Mouse (Mus musculus): Measurements from ENCODE around the gene Btbd11. TPM values are rescaled to one million over a fixed set of nuclear protein-coding genes. Genes with fewer than 3 reads are reported as not detected.

Gene Btbd11
- polyA plus RNA-seq, 1 experiment from 2014 or later: 20.3 TPM

GRCm38 (mm10) chr10:85572571-85572970 lies 186.0 kb downstream of the Btbd11 start:
- Histone ChIP-seq H3K36me3 (ENCODE audit: control insufficient read depth, insufficient read depth, low read length) (no peaks in the 10 kb centered on the region), H3K27ac (ENCODE audit: low read length) (no peak overlapping the region), H3K4me2 (ENCODE audit: low read length) (no peak overlapping the region), H3K9ac (ENCODE audit: low read depth, low read length) (no peak overlapping the region), H3K27me3 (ENCODE audit: control insufficient read depth, insufficient read depth, low read depth, low read length) (no peaks in the 10 kb centered on the region), H3K4me3 (ENCODE audit: low read depth, low read length) (no peak overlapping the region), H3K4me1 (ENCODE audit: control insufficient read depth, insufficient read depth, low read length) (no peaks in the 10 kb centered on the region), H3K9me3 (replicated peaks; ENCODE audit: control insufficient read depth, low read length, poor library complexity, severe bottlenecking) (0 out of 2 replicates have a peak, but pooled peaks cover 4% of the 10 kb centered on the region)
- WGBS: 92% methylated on average over 7 of the region's 7 CpGs
- no peak for ATAC-seq

- H3K27ac ChIP-seq (ENCODE audit: low read length): no peak overlapping the region
- no peaks in the 10 kb centered on the region for H3K36me3 ChIP-seq (ENCODE audit: control insufficient read depth, insufficient read depth, low read length)
- no peak for ATAC-seq
Measured at GRCm38 (mm10) chr10:85577891-85578420, 191.3 kb downstream of the Btbd11 start.

GRCm38 (mm10) chr10:85578571-85579465 lies 192.2 kb downstream of the Btbd11 start:
- no peaks in the 10 kb centered on the region for H3K9me3 ChIP-seq (replicated peaks; ENCODE audit: control insufficient read depth, low read length, poor library complexity, severe bottlenecking)
- WGBS: 86% methylated on average over 13 of the region's 13 CpGs
- no peak overlapping the region for H3K9ac ChIP-seq (ENCODE audit: low read depth, low read length)
- H3K4me2 ChIP-seq (ENCODE audit: low read length): no peak overlapping the region
- H3K4me1 ChIP-seq (ENCODE audit: control insufficient read depth, insufficient read depth, low read length): no peaks in the 10 kb centered on the region
- H3K27ac ChIP-seq (ENCODE audit: low read length): no peak overlapping the region
- ATAC-seq: no peak
- no peaks in the 10 kb centered on the region for H3K36me3 ChIP-seq (ENCODE audit: control insufficient read depth, insufficient read depth, low read length)
- no peak overlapping the region for H3K4me3 ChIP-seq (ENCODE audit: low read depth, low read length)
- no peaks in the 10 kb centered on the region for H3K27me3 ChIP-seq (ENCODE audit: control insufficient read depth, insufficient read depth, low read depth, low read length)

More at GRCm38 (mm10) chr10:85577891-85578420, 191.3 kb downstream of the Btbd11 start:
- no peaks in the 10 kb centered on the region for H3K27me3 ChIP-seq (ENCODE audit: control insufficient read depth, insufficient read depth, low read depth, low read length)
- H3K4me2 ChIP-seq (ENCODE audit: low read length): no peak overlapping the region
- H3K9ac ChIP-seq (ENCODE audit: low read depth, low read length): no peak overlapping the region
- H3K9me3 ChIP-seq (replicated peaks; ENCODE audit: control insufficient read depth, low read length, poor library complexity, severe bottlenecking): 0 out of 2 replicates have a peak, but pooled peaks cover 4% of the 10 kb centered on the region
- no peaks in the 10 kb centered on the region for H3K4me1 ChIP-seq (ENCODE audit: control insufficient read depth, insufficient read depth, low read length)
- WGBS: 91% methylated on average over 6 of the region's 6 CpGs
- no peak overlapping the region for H3K4me3 ChIP-seq (ENCODE audit: low read depth, low read length)

GRCm38 (mm10) chr10:85587758-85588157 lies 201.1 kb downstream of the Btbd11 start:
- H3K9ac ChIP-seq (ENCODE audit: low read depth, low read length): no peak overlapping the region
- no peaks in the 10 kb centered on the region for H3K36me3 ChIP-seq (ENCODE audit: control insufficient read depth, insufficient read depth, low read length)
- no peak overlapping the region for H3K27ac ChIP-seq (ENCODE audit: low read length)
- H3K4me2 ChIP-seq (ENCODE audit: low read length): no peak overlapping the region
- H3K27me3 ChIP-seq (ENCODE audit: control insufficient read depth, insufficient read depth, low read depth, low read length): no peaks in the 10 kb centered on the region
- ATAC-seq: no peak
- peaks cover 4% of the 10 kb centered on the region; the same call in 1 of the 2 replicates for H3K4me1 ChIP-seq (ENCODE audit: control insufficient read depth, insufficient read depth, low read length)
- H3K9me3 ChIP-seq (replicated peaks; ENCODE audit: control insufficient read depth, low read length, poor library complexity, severe bottlenecking): no peaks in the 10 kb centered on the region
- no peak overlapping the region for H3K4me3 ChIP-seq (ENCODE audit: low read depth, low read length)
- 91% methylated on average over 3 of the region's 3 CpGs for WGBS

- Histone ChIP-seq H3K4me1 (ENCODE audit: control insufficient read depth, insufficient read depth, low read length) (peaks cover 4% of the 10 kb centered on the region; the same call in 1 of the 2 replicates), H3K9me3 (replicated peaks; ENCODE audit: control insufficient read depth, low read length, poor library complexity, severe bottlenecking) (no peaks in the 10 kb centered on the region), H3K36me3 (ENCODE audit: control insufficient read depth, insufficient read depth, low read length) (no peaks in the 10 kb centered on the region), H3K9ac (ENCODE audit: low read depth, low read length) (no peak overlapping the region), H3K4me2 (ENCODE audit: low read length) (no peak overlapping the region), H3K4me3 (ENCODE audit: low read depth, low read length) (no peak overlapping the region), H3K27me3 (ENCODE audit: control insufficient read depth, insufficient read depth, low read depth, low read length) (no peaks in the 10 kb centered on the region), H3K27ac (ENCODE audit: low read length) (no peak overlapping the region)
- WGBS: 88% methylated on average over 2 of the region's 2 CpGs
- ATAC-seq: no peak
Measured at GRCm38 (mm10) chr10:85590043-85590442, 203.4 kb downstream of the Btbd11 start.

GRCm38 (mm10) chr10:85591296-85591695 lies 204.7 kb downstream of the Btbd11 start:
- WGBS: 85% methylated on average over 2 of the region's 2 CpGs

GRCm38 (mm10) chr10:85591986-85592385 lies 205.4 kb downstream of the Btbd11 start:
- H3K36me3 ChIP-seq (ENCODE audit: control insufficient read depth, insufficient read depth, low read length): no peaks in the 10 kb centered on the region
- H3K4me2 ChIP-seq (ENCODE audit: low read length): no peak overlapping the region
- peaks cover 4% of the 10 kb centered on the region; the same call in 1 of the 2 replicates for H3K4me1 ChIP-seq (ENCODE audit: control insufficient read depth, insufficient read depth, low read length)
- peak; percentile 68 for ATAC-seq
- WGBS: 37% methylated on average over 6 of the region's 6 CpGs
- H3K9me3 ChIP-seq (replicated peaks; ENCODE audit: control insufficient read depth, low read length, poor library complexity, severe bottlenecking): no peaks in the 10 kb centered on the region
- no peak overlapping the region for H3K4me3 ChIP-seq (ENCODE audit: low read depth, low read length)
- H3K9ac ChIP-seq (ENCODE audit: low read depth, low read length): no peak overlapping the region
- H3K27ac ChIP-seq (ENCODE audit: low read length): no peak overlapping the region
- H3K27me3 ChIP-seq (ENCODE audit: control insufficient read depth, insufficient read depth, low read depth, low read length): no peaks in the 10 kb centered on the region

More at GRCm38 (mm10) chr10:85591296-85591695, 204.7 kb downstream of the Btbd11 start:
- Histone ChIP-seq H3K4me3 (ENCODE audit: low read depth, low read length) (no peak overlapping the region), H3K4me1 (ENCODE audit: control insufficient read depth, insufficient read depth, low read length) (peaks cover 4% of the 10 kb centered on the region; the same call in 1 of the 2 replicates), H3K27me3 (ENCODE audit: control insufficient read depth, insufficient read depth, low read depth, low read length) (no peaks in the 10 kb centered on the region), H3K9ac (ENCODE audit: low read depth, low read length) (no peak overlapping the region), H3K4me2 (ENCODE audit: low read length) (no peak overlapping the region), H3K36me3 (ENCODE audit: control insufficient read depth, insufficient read depth, low read length) (no peaks in the 10 kb centered on the region), H3K27ac (ENCODE audit: low read length) (no peak overlapping the region), H3K9me3 (replicated peaks; ENCODE audit: control insufficient read depth, low read length, poor library complexity, severe bottlenecking) (no peaks in the 10 kb centered on the region)
- no peak for ATAC-seq

- ATAC-seq: no peak
- no peak overlapping the region for H3K4me2 ChIP-seq (ENCODE audit: low read length)
- no peaks in the 10 kb centered on the region for H3K9me3 ChIP-seq (replicated peaks; ENCODE audit: control insufficient read depth, low read length, poor library complexity, severe bottlenecking)
- H3K4me3 ChIP-seq (ENCODE audit: low read depth, low read length): no peak overlapping the region
- no peak overlapping the region for H3K27ac ChIP-seq (ENCODE audit: low read length)
- WGBS: 90% methylated on average over 5 of the region's 5 CpGs
- no peaks in the 10 kb centered on the region for H3K27me3 ChIP-seq (ENCODE audit: control insufficient read depth, insufficient read depth, low read depth, low read length)
- peaks cover 11% of the 10 kb centered on the region; the same call in 1 of the 2 replicates for H3K4me1 ChIP-seq (ENCODE audit: control insufficient read depth, insufficient read depth, low read length)
- no peaks in the 10 kb centered on the region for H3K36me3 ChIP-seq (ENCODE audit: control insufficient read depth, insufficient read depth, low read length)
- H3K9ac ChIP-seq (ENCODE audit: low read depth, low read length): no peak overlapping the region
Measured at GRCm38 (mm10) chr10:85596301-85596700, 209.7 kb downstream of the Btbd11 start.

- peak; percentile 54 for ATAC-seq
- Histone ChIP-seq H3K9ac (ENCODE audit: low read depth, low read length) (peak overlapping the region; percentile 74), H3K4me2 (ENCODE audit: low read length) (peak overlapping the region; percentile 79), H3K4me1 (ENCODE audit: control insufficient read depth, insufficient read depth, low read length) (peaks cover 7% of the 10 kb centered on the region; the same call in 1 of the 2 replicates), H3K27ac (ENCODE audit: low read length) (peak overlapping the region; percentile 81), H3K9me3 (replicated peaks; ENCODE audit: control insufficient read depth, low read length, poor library complexity, severe bottlenecking) (no peaks in the 10 kb centered on the region), H3K4me3 (ENCODE audit: low read depth, low read length) (peak overlapping the region; percentile 52), H3K27me3 (ENCODE audit: control insufficient read depth, insufficient read depth, low read depth, low read length) (no peaks in the 10 kb centered on the region), H3K36me3 (ENCODE audit: control insufficient read depth, insufficient read depth, low read length) (no peaks in the 10 kb centered on the region)
- 45% methylated on average over 9 of the region's 9 CpGs for WGBS
Measured at GRCm38 (mm10) chr10:85598093-85598599, 211.5 kb downstream of the Btbd11 start.

All from midbrain, embryonic 16.5 days (tissue).